Mouse (Mus musculus) kidney, embryonic 14.5 days (tissue): ENCODE measurements at regions not wholly inside any gene's neighbourhood (a gene's known extent, or its start where the extent isn't known, plus 50 kb on each side); places are given as distances from the start of the nearest gene placed in this dataset.

ENCODE experiments used
- ATAC-seq: fragments of 200-750 bp; cut with Nextera tagmentation; 2 replicates; pipeline ENCODE4 v1.8.0; 2017; ENCODE audit warnings: moderate number of reproducible peaks, mild to moderate bottlenecking, moderate TSS enrichment, moderate library complexity; ENCODE audit not compliant: low FRiP score, low TSS enrichment
- H3K27ac ChIP-seq: fragments of 300-500 bp; sonication (generic); 2 replicates; pipeline ENCODE4 v1.5.1; 2014; ENCODE audit warnings: low read depth, mild to moderate bottlenecking, low read length, moderate library complexity, mixed read lengths
- H3K27me3 ChIP-seq: fragments of 300-500 bp; sonication (generic); 2 replicates; pipeline ENCODE4 v1.6.1; 2014; ENCODE audit warnings: mild to moderate bottlenecking, low read length; ENCODE audit not compliant: control insufficient read depth, insufficient read depth
- H3K36me3 ChIP-seq: fragments of 300-500 bp; sonication (generic); 2 replicates; pipeline ENCODE4 v1.6.1; 2014; ENCODE audit warnings: low read length, mixed read lengths; ENCODE audit not compliant: control insufficient read depth, insufficient read depth
- H3K4me1 ChIP-seq: fragments of 300-500 bp; sonication (generic); 2 replicates; pipeline ENCODE4 v1.6.1; 2014; ENCODE audit warnings: low read length, mixed read lengths; ENCODE audit not compliant: control insufficient read depth, insufficient read depth
- H3K4me2 ChIP-seq: fragments of 300-500 bp; sonication (generic); replicated peaks from 2 replicates; pipeline ENCODE4 v1.6.1; 2014; ENCODE audit warnings: low read depth, mild to moderate bottlenecking, low read length
- H3K4me3 ChIP-seq: fragments of 300-500 bp; sonication (generic); 2 replicates; pipeline ENCODE4 v1.5.1; 2014; ENCODE audit warnings: mild to moderate bottlenecking, low read length
- H3K9ac ChIP-seq: fragments of 300-500 bp; sonication (generic); 2 replicates; pipeline ENCODE4 v1.6.1; 2014; ENCODE audit warnings: low read depth, mild to moderate bottlenecking, low read length, moderate library complexity
- H3K9me3 ChIP-seq: fragments of 300-500 bp; sonication (generic); 2 replicates; pipeline ENCODE4 v1.6.1; 2016; ENCODE audit warnings: low read length; ENCODE audit not compliant: control insufficient read depth
- WGBS: fragments of 180-500 bp; shearing (Covaris S2); extraction: QIAGEN DNeasy Blood & Tissue Kit; methylation state at CpG from one replicate; pipeline ENCODE4 v1.1.7; 2014; 5-methylcytosine and 5-hydroxymethylcytosine counted together

DNA sequence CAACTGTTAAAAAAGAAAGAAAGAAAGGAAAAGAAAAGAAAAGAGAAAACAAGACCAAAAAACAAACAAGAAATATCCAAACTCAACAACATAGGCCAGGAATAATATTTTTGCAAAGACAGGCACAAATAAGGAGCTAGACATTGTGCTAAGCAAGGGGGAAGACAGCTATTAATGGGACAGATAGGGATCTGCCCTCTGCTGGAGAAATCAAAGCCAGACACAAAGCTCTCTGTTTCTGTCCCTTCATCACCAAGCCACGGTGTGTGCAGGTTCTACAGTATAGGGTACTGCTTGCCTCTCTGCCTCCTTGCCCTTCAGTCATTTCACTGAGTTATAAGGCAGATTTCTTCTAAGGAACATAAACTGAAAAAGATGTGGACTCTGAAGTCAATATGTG, 57.8 kb upstream of the Chchd3 start:
- Histone ChIP-seq H3K27me3 (no peaks in the 10 kb centered on the region), H3K27ac (no peak overlapping the region), H3K4me3 (no peak overlapping the region), H3K9ac (no peak overlapping the region), H3K4me1 (no peaks in the 10 kb centered on the region), H3K4me2 (no peak overlapping the region), H3K36me3 (no peaks in the 10 kb centered on the region), H3K9me3 (no peaks in the 10 kb centered on the region)
- WGBS: 55% methylated on average over 1 of the region's 1 CpGs
- no peak for ATAC-seq

DNA sequence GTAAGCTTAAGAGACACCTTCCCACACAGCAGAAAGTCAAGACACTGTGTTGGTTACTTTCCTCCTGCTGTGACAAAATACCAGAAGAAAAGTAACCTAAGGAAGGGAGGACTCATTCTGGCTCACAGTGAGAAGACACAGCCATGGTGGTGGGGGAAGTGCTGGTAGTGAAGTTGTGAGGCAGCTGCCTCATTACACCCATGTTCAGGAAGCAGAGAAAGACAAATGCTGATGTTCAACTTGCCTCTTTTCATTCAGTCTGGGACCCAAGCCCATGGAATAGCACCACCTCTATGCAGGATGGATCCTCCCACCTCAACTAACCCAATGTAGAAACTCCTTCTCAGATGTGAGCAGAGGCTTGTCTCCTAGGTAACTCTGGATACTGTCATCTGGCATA, 60.5 kb upstream of the Chchd3 start:
- H3K36me3 ChIP-seq: no peaks in the 10 kb centered on the region
- no peaks in the 10 kb centered on the region for H3K4me1 ChIP-seq
- H3K4me3 ChIP-seq: no peak overlapping the region
- ATAC-seq: no peak
- H3K27ac ChIP-seq: no peak overlapping the region
- H3K9ac ChIP-seq: no peak overlapping the region
- H3K9me3 ChIP-seq: no peaks in the 10 kb centered on the region
- H3K4me2 ChIP-seq: no peak overlapping the region
- H3K27me3 ChIP-seq: no peaks in the 10 kb centered on the region

DNA sequence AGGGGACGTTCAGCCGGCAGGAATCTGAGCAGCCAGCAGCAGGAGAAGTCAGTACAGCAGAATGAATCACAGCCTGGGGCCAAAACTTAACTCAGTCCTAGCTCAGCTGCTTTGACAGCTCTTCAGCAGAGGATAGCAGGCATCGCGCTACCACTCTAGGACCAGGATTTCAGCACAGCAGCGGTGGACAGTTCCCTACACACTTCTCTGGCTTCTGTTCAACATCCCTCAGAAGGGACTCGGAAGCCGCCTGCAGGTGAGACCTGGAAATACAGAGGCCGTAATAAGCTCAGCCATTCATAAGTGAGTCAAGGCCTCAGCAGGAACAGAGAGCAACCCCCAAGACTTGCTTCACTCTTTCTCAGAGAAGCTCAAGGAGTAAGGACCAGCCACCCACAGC, 66.5 kb upstream of the Chchd3 start:
- Histone ChIP-seq H3K9ac (no peak overlapping the region), H3K27ac (no peak overlapping the region), H3K36me3 (no peaks in the 10 kb centered on the region), H3K27me3 (no peaks in the 10 kb centered on the region), H3K4me1 (no peaks in the 10 kb centered on the region), H3K4me2 (no peak overlapping the region), H3K4me3 (no peak overlapping the region), H3K9me3 (no peaks in the 10 kb centered on the region)
- 7% methylated on average over 8 of the region's 8 CpGs for WGBS
- ATAC-seq: peak; percentile 64; the same call in 1 of the 2 replicates

DNA sequence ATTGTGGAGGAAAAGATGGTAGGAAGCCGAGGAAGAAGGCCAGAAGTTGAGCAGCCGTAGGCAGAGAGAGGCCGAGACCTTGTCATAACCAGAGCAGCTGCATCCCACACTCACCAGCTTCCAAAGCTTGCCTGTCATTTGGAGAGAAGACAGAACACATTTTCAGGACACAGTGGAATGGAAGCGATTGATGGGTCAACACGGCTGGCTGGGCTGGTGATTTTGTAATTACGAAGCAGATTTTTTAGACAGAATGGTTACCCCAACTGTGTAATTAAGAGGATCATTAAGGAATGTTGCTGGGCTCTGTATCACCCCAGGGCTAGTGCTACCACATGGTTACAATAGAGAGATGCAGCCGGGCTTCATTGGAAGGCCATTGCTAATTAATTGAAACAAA, 76.8 kb upstream of the Chchd3 start:
- Histone ChIP-seq H3K36me3 (no peaks in the 10 kb centered on the region), H3K9me3 (no peaks in the 10 kb centered on the region), H3K4me2 (no peak overlapping the region), H3K9ac (no peak overlapping the region), H3K4me3 (no peak overlapping the region), H3K4me1 (no peaks in the 10 kb centered on the region), H3K27me3 (no peaks in the 10 kb centered on the region), H3K27ac (no peak overlapping the region)
- ATAC-seq: no peak
- 89% methylated on average over 7 of the region's 7 CpGs for WGBS

DNA sequence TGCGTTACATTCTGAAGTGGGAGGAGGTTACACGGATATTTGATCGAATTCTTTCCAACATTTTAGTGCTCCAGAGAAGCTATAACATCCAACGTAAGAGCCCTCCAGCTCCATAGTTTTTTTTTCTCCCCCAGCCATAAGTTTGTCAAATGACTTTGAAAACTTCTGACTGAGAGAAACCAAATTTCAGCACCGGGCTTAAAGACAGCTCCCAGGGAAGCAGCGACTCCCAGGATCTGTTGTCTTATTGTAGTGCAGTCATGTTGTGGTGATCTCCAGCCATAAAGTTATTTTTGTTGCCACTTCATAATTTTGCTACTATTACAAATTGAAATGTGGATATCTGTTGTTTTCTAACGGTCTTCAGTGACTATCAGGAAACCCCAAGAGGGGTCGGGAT, 77.8 kb upstream of the Chchd3 start:
- H3K9ac ChIP-seq: no peak overlapping the region
- 43% methylated on average over 8 of the region's 8 CpGs for WGBS

DNA sequence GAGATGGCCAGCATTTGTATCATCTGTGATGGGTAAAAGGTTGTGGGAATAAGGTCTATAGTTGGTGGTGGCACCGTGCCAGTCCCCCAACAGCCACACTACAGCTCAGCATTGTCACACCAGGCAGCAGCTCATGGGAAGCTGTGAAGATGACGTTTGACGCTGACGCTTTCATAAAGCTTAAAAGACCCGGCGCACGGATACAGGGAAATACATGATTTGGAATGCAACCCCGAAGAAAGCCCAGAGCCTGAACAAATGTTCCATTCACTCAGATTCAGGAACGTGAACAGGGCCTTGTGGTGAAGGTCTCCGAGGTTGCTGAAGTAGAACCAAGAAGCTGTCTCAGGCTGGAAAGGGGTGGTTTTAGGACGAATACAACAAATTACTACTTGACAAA, 82.4 kb upstream of the Exoc4 start:
- no peak overlapping the region for H3K4me3 ChIP-seq
- no peak overlapping the region for H3K4me2 ChIP-seq
- 87% methylated on average over 11 of the region's 11 CpGs for WGBS
- no peak for ATAC-seq
- no peak overlapping the region for H3K9ac ChIP-seq
- no peaks in the 10 kb centered on the region for H3K4me1 ChIP-seq
- no peaks in the 10 kb centered on the region for H3K27me3 ChIP-seq
- no peak overlapping the region for H3K27ac ChIP-seq
- H3K9me3 ChIP-seq: no peaks in the 10 kb centered on the region
- H3K36me3 ChIP-seq: no peaks in the 10 kb centered on the region

More for the DNA sequence above, 77.8 kb upstream of the Chchd3 start:
- H3K36me3 ChIP-seq: no peaks in the 10 kb centered on the region
- H3K27me3 ChIP-seq: no peaks in the 10 kb centered on the region
- ATAC-seq: no peak
- H3K4me1 ChIP-seq: no peaks in the 10 kb centered on the region
- H3K4me2 ChIP-seq: no peak overlapping the region
- H3K9me3 ChIP-seq: no peaks in the 10 kb centered on the region
- H3K4me3 ChIP-seq: no peak overlapping the region
- no peak overlapping the region for H3K27ac ChIP-seq

DNA sequence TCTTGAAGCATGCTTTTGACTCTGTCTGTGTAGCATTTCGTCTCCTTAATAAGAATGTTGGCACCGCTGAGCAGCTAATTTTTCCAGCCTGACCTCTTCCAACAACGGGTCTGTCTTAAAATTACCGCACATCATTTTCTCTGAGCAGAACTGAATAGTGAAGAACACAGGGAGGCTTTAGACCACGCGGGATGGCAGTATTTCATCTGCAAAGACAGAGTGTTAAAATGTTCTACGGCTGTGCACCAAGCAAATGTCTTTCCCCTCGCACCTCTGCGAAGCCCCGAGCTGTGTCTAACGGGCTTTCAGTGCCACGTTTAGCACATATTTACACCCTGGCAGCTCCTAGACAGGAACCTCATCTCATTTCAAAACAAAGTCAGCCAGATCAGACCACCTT, 75.3 kb upstream of the Exoc4 start:
- no peak for ATAC-seq
- 0 out of 2 replicates have a peak, but pooled peaks cover 2% of the 10 kb centered on the region for H3K27me3 ChIP-seq
- no peaks in the 10 kb centered on the region for H3K9me3 ChIP-seq
- H3K27ac ChIP-seq: no peak overlapping the region
- 13% methylated on average over 12 of the region's 12 CpGs for WGBS
- H3K4me2 ChIP-seq: peak overlapping the region; percentile 19; the same call in 1 of the 2 replicates
- H3K9ac ChIP-seq: no peak overlapping the region
- no peak overlapping the region for H3K4me3 ChIP-seq
- H3K4me1 ChIP-seq: 0 out of 2 replicates have a peak, but pooled peaks cover 8% of the 10 kb centered on the region
- H3K36me3 ChIP-seq: no peaks in the 10 kb centered on the region

DNA sequence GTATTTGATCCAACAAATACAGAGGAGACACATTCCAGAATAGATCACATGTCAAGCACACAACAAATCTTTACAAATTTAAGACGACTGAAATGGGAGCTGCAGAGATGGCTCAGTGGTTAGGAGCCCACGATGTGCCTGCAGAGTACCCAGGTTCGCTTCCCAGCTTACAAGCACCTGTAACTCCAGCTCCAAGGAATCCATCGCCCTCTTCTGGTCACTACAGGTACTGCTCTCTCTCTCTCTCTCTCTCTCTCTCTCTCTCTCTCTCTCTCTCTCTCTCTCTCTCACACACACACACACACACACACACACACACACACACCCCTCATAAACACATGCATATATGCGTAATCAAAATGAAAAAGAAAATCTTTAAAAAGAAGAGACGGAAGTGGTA, 74.3 kb upstream of the Exoc4 start:
- WGBS: 68% methylated on average over 6 of the region's 6 CpGs
- no peak overlapping the region for H3K4me3 ChIP-seq

DNA sequence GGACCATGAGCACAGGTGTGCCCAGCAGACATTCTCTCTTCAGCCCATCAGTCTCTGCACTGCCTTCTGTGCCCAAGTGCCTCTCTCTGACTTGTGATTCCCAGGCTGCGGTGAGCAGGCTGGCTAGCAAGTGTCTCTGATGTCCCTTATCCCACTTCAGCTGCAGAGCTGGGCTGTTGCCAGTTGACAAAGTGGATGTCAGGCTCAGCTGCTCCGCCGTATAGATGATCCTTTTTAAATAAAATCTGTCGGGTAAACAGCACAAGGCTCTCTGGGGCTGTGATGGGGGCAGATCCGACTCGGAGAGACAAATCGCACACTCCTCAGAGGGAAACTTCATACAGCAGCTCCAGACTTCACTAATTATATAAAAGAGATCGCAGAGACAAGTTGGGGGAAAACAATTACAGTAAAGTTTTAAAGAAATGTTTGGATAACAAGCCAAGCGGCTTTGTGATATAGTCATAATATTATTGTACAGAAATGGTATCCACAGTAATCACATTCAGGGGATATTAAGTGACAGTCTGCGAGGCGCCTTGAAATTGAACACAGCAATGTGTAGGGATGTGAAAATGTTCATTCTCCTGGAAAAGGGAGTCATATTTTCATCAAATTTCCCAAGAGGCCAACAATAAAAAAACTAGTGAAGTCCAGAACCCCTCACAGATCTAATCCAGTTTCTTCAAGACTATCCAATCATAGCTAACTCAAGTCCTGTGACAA, 59.2 kb upstream of the Exoc4 start:
- WGBS: 45% methylated on average over 11 of the region's 11 CpGs
- no peaks in the 10 kb centered on the region for H3K4me1 ChIP-seq
- no peak overlapping the region for H3K27ac ChIP-seq
- H3K4me2 ChIP-seq: no peak overlapping the region
- no peak overlapping the region for H3K4me3 ChIP-seq
- H3K9ac ChIP-seq: no peak overlapping the region
- H3K9me3 ChIP-seq: no peaks in the 10 kb centered on the region
- no peak for ATAC-seq
- no peaks in the 10 kb centered on the region for H3K36me3 ChIP-seq
- H3K27me3 ChIP-seq: no peaks in the 10 kb centered on the region

More for the DNA sequence above, 74.3 kb upstream of the Exoc4 start:
- no peak overlapping the region for H3K9ac ChIP-seq
- H3K9me3 ChIP-seq: no peaks in the 10 kb centered on the region
- 0 out of 2 replicates have a peak, but pooled peaks cover 8% of the 10 kb centered on the region for H3K4me1 ChIP-seq
- no peak overlapping the region for H3K27ac ChIP-seq
- ATAC-seq: no peak
- no peak overlapping the region for H3K4me2 ChIP-seq
- no peaks in the 10 kb centered on the region for H3K36me3 ChIP-seq
- 0 out of 2 replicates have a peak, but pooled peaks cover 2% of the 10 kb centered on the region for H3K27me3 ChIP-seq
